Mouse (Mus musculus) lung, postnatal 0 days (tissue): ENCODE results near the gene Bckdk. TPM values are rescaled to one million over a fixed set of nuclear protein-coding genes. Genes with fewer than 3 reads are reported as not detected.
A peak's percentile ranks its signal among the peaks of the same experiment; 100 is the strongest.

ENCODE experiments used
- ATAC-seq: fragments of 200-750 bp; cut with Nextera tagmentation; 2 replicates; pipeline ENCODE4 v1.8.0; 2017; ENCODE audit warnings: moderate library complexity
- DNase-seq: peaks from one replicate; pipeline ENCODE4 v3.0.0-alpha.2; 2016; ENCODE audit warnings: low spot score
- H3K27ac ChIP-seq: fragments of 300-500 bp; sonication (generic); 2 replicates; pipeline ENCODE4 v1.5.1; 2014; ENCODE audit warnings: antibody characterized with exemption, mild to moderate bottlenecking, low read length, mixed read lengths
- H3K27me3 ChIP-seq: fragments of 300-500 bp; sonication (generic); replicated peaks from 2 replicates; pipeline ENCODE4 v1.6.1; 2014; ENCODE audit warnings: low read length, mixed read lengths; ENCODE audit not compliant: insufficient read depth
- H3K36me3 ChIP-seq: fragments of 300-500 bp; sonication (generic); 2 replicates; pipeline ENCODE4 v1.6.1; 2014; ENCODE audit warnings: low read length, mixed read lengths; ENCODE audit not compliant: insufficient read depth
- H3K4me1 ChIP-seq: fragments of 300-500 bp; sonication (generic); 2 replicates; pipeline ENCODE4 v1.6.1; 2014; ENCODE audit warnings: antibody characterized with exemption, low read depth, low read length, mixed read lengths; ENCODE audit not compliant: insufficient read depth
- H3K4me2 ChIP-seq: fragments of 300-500 bp; sonication (generic); replicated peaks from 2 replicates; pipeline ENCODE4 v1.6.1; 2014; ENCODE audit warnings: low read depth, mild to moderate bottlenecking, low read length, moderate library complexity, mixed read lengths
- H3K4me3 ChIP-seq: fragments of 300-500 bp; sonication (generic); 2 replicates; pipeline ENCODE4 v1.5.1; 2014; ENCODE audit warnings: low read depth, low read length
- H3K9ac ChIP-seq: fragments of 300-500 bp; sonication (generic); replicated peaks from 2 replicates; pipeline ENCODE4 v1.6.1; 2014; ENCODE audit warnings: low read depth, mild to moderate bottlenecking
- H3K9me3 ChIP-seq: fragments of 300-500 bp; sonication (generic); 2 replicates; pipeline ENCODE4 v1.6.1; 2016; ENCODE audit warnings: low read length, mixed read lengths
- CTCF ChIP-seq: IDR thresholded peaks from 2 replicates; pipeline ENCODE4 v1.5.1; 2016; ENCODE audit warnings: antibody characterized with exemption, mild to moderate bottlenecking
- EP300 ChIP-seq: IDR thresholded peaks from 2 replicates; pipeline ENCODE4 v1.6.1; 2016; ENCODE audit warnings: antibody characterized with exemption, mild to moderate bottlenecking, control low read depth
- WGBS: fragments of 180-500 bp; shearing (Covaris S2); extraction: QIAGEN DNeasy Blood & Tissue Kit; methylation state at CpG from one replicate; pipeline ENCODE4 v1.1.7; 2014; 5-methylcytosine and 5-hydroxymethylcytosine counted together
- polyA plus RNA-seq: library from polyadenylated mRNA; unstranded; fragments of >200 nt; fragmentation: Nextera tagmentation; extraction: Ambion mirVana; gene quantifications from 2 replicates; pipeline ENCODE4 v1.2.1, GENCODE M21; 2015

Bckdk gene
- polyA plus RNA-seq, 1 experiment from 2014 or later, result 81.2 TPM

DNA sequence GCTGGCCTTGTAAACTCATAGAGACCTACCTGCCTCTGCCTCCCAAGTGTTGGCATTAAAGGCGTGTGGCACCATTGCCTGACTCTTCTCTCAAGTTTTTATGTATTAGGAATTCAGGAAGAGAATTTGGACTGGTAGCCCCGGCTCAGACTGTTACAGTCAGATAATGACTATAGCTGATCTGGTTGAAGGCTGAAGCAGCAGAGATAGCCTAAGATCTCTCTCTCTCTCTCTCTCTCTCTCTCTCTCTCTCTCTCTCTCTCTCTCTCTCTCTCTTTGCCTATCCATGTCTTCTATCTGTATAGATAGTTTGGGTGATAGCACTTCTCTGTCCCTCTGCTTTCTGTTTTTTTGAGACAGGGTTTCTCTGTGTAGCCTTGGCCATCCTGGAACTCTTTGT is 2.1 kb upstream of the Bckdk start:
- TF ChIP-seq EP300 (no peak), CTCF (no peak)
- 0 out of 2 replicates have a peak, but pooled peaks cover 3% of the 10 kb centered on the region for H3K4me1 ChIP-seq
- DNase-seq (no peak), ATAC-seq (no peak)
- H3K36me3 ChIP-seq, result no peaks in the 10 kb centered on the region
- 73% methylated on average over 2 of the region's 2 CpGs for WGBS
- H3K9ac ChIP-seq, result no peak overlapping the region
- no peaks in the 10 kb centered on the region for H3K27me3 ChIP-seq
- H3K27ac ChIP-seq, result no peak overlapping the region
- H3K9me3 ChIP-seq, result no peaks in the 10 kb centered on the region
- H3K4me3 ChIP-seq, result no peak overlapping the region
- no peak overlapping the region for H3K4me2 ChIP-seq

DNA sequence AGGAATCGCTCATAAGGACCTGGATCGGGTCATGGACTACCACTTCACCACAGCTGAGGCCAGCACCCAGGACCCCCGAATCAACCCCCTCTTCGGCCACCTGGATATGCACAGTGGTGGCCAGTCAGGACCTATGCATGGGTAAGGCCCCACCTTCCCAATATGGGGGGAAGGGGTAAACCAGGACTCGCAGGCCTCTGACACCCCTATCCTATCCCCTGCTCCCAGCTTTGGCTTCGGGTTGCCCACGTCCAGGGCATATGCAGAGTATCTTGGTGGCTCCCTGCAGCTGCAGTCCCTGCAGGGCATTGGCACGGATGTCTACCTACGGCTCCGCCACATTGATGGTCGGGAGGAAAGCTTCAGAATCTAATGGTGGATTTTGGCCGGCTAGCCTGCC is 4.1 kb downstream of the Bckdk start:
- H3K36me3 ChIP-seq, result peaks cover 12% of the 10 kb centered on the region
- H3K4me2 ChIP-seq, result no peak overlapping the region
- DNase-seq (no peak), ATAC-seq (no peak)
- 0 out of 2 replicates have a peak, but pooled peaks cover 6% of the 10 kb centered on the region for H3K4me1 ChIP-seq
- no peaks in the 10 kb centered on the region for H3K27me3 ChIP-seq
- H3K9ac ChIP-seq, result no peak overlapping the region
- no peaks in the 10 kb centered on the region for H3K9me3 ChIP-seq
- H3K4me3 ChIP-seq, result no peak overlapping the region
- TF ChIP-seq EP300 (no peak), CTCF (no peak)
- H3K27ac ChIP-seq, result no peak overlapping the region
- 92% methylated on average over 12 of the region's 12 CpGs for WGBS

DNA sequence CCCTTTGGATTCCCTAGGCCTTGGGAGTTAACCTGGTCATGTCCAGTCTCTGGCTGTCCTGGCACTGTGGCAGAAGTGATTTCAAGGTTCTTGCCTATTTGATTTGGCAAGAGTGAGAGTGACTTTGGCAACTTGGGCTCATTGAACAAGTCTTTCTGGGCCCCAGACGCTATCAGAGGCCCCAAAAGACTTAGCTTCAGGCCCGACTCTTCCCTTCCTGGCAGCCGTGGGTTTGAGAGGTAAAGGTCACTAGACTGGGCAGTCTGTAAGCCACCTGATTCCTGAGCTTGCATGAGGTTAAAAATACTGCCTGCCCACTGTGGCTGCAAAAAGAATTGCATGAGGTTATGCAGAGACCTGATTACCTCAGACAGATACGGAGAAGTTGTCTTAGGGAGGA is 4.8 kb downstream of the Bckdk start:
- H3K9ac ChIP-seq, result no peak overlapping the region
- WGBS, result 81% methylated on average over 4 of the region's 4 CpGs
- no peaks in the 10 kb centered on the region for H3K9me3 ChIP-seq
- H3K27ac ChIP-seq, result no peak overlapping the region
- H3K4me2 ChIP-seq, result no peak overlapping the region
- ATAC-seq (no peak), DNase-seq (no peak)
- H3K27me3 ChIP-seq, result no peaks in the 10 kb centered on the region
- 0 out of 2 replicates have a peak, but pooled peaks cover 9% of the 10 kb centered on the region for H3K4me1 ChIP-seq
- H3K36me3 ChIP-seq, result peaks cover 12% of the 10 kb centered on the region
- TF ChIP-seq EP300, result no peak
- TF ChIP-seq CTCF, result no peak
- H3K4me3 ChIP-seq, result no peak overlapping the region

DNA sequence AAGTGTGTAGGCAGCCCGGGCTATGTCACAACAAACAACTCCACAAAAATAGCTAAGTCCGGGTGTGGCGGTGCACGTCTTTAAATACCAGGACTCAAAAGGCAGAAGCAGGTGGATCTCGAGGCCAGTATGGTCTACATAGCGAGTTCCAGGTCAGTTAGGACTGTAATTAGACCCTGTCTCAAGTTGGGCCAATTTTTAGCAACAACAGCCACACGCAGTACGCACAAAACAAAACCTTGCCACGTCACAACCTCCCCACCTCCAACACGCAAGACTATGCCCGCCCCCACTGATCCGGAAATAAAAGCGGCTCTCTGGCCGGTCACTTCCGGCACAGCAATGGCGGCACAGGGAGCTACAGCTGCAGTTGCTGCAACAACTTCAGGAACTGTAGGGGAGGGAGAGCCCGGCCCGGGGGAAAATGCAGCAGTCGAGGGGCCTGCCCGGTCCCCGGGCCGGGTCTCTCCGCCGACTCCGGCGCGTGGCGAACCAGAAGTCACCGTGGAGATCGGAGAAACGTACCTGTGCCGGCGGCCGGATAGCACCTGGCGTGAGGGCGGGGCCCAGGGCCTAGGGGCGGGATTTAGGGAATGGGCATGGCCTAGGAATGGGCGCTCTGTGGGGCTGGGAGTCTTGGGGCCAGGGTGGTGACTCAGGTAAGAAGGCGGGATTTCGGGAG is 8.4 kb downstream of the Bckdk start, which contains the start of gene Kat8:
Gene Kat8, plus strand, starts transcription at position 327 of the 682 bp plus-strand sequence.
- H3K27ac ChIP-seq, result peak within 1 kb of the TSS; percentile 90
- no peaks in the 10 kb centered on the region for H3K9me3 ChIP-seq
- H3K36me3 ChIP-seq, result peaks cover 24% of the 10 kb centered on the region
- peak within 1 kb of the TSS; percentile 95 for H3K4me3 ChIP-seq
- DNase-seq, result peak; percentile 97
- TF ChIP-seq CTCF (no peak), EP300 (no peak)
- peak within 1 kb of the TSS; percentile 71 for H3K9ac ChIP-seq
- no peaks in the 10 kb centered on the region for H3K27me3 ChIP-seq
- 0 out of 2 replicates have a peak, but pooled peaks cover 6% of the 10 kb centered on the region for H3K4me1 ChIP-seq
- ATAC-seq, result peak; percentile 98
- under 1% methylated on average over 40 of the region's 40 CpGs for WGBS
- peak within 1 kb of the TSS; percentile 62 for H3K4me2 ChIP-seq

DNA sequence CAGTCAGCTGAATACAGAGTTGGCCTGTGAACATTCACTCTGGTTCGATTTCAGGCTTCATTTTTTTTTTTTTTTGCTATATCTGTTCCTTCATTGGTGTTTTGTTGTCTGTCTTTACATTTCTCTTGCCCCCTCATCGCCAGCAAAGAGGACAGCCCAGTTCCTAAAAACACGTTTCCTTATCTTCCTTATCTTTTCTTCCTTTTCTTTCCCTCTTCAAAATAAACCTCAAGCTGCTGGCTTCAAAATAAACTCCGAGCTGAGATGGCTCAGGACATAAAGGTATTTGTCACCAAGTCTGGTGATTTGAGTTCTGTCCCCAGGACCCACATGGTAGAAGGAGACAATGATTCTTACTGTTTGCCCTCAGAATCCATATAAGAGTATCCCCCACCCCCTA is 9.1 kb downstream of the Bckdk start:
- H3K27me3 ChIP-seq, result no peaks in the 10 kb centered on the region
- H3K4me3 ChIP-seq, result peak overlapping the region; percentile 95
- TF ChIP-seq CTCF, result no peak
- no peak for TF ChIP-seq EP300
- H3K9me3 ChIP-seq, result no peaks in the 10 kb centered on the region
- 0 out of 2 replicates have a peak, but pooled peaks cover 6% of the 10 kb centered on the region for H3K4me1 ChIP-seq
- ATAC-seq (no peak), DNase-seq (no peak)
- peaks cover 23% of the 10 kb centered on the region for H3K36me3 ChIP-seq
- peak overlapping the region; percentile 71; the same call in 1 of the 2 replicates for H3K9ac ChIP-seq
- H3K27ac ChIP-seq, result peak overlapping the region; percentile 90; the same call in 1 of the 2 replicates
- peak overlapping the region; percentile 62 for H3K4me2 ChIP-seq
- 16% methylated on average over 4 of the region's 4 CpGs for WGBS

DNA sequence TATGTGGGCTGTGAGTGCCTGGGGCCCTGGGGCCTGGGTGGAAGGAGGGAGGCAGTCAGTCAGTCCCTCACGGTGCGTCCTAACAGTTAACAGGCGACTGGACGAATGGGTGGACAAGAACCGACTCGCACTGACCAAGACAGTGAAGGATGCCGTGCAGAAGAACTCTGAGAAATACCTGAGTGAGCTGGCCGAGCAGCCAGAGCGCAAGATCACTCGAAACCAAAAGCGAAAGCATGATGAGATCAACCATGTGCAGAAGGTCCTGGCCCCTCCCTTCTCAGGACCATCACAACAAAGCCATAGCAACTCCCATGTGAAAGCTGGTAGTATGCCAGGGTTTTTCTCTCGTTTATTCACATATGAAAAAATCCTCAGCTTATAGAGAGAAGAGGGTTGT is 11.4 kb downstream of the Bckdk start:
- Histone ChIP-seq H3K9ac (no peak overlapping the region), H3K4me1 (0 out of 2 replicates have a peak, but pooled peaks cover 6% of the 10 kb centered on the region), H3K36me3 (peaks cover 14% of the 10 kb centered on the region; the same call in 1 of the 2 replicates), H3K27ac (no peak overlapping the region), H3K9me3 (no peaks in the 10 kb centered on the region), H3K27me3 (no peaks in the 10 kb centered on the region), H3K4me2 (no peak overlapping the region), H3K4me3 (no peak overlapping the region)
- ATAC-seq (no peak), DNase-seq (no peak)
- TF ChIP-seq EP300, result no peak
- TF ChIP-seq CTCF, result no peak
- 91% methylated on average over 12 of the region's 12 CpGs for whole genome bisulfite sequencing
